Mouse (Mus musculus) limb, embryonic 10.5 days (tissue): Measurements from ENCODE around the gene Rims1. TPM values are rescaled to one million over a fixed set of nuclear protein-coding genes. Genes with fewer than 3 reads are reported as not detected.

Experiments used
- DNase-seq: peaks from one replicate; pipeline ENCODE4 v3.0.0-alpha.2; 2017; ENCODE audit warnings: low spot score
- H3K27ac ChIP-seq: fragments of 300-500 bp; sonication (generic); 2 replicates; pipeline ENCODE4 v1.5.1; 2016; ENCODE audit warnings: mild to moderate bottlenecking
- H3K27me3 ChIP-seq: fragments of 300-500 bp; sonication (generic); 2 replicates; pipeline ENCODE4 v1.6.1; 2016; ENCODE audit warnings: low read depth, mild to moderate bottlenecking; ENCODE audit not compliant: poor library complexity, severe bottlenecking
- H3K36me3 ChIP-seq: fragments of 300-500 bp; sonication (generic); 2 replicates; pipeline ENCODE4 v1.6.1; 2016; ENCODE audit warnings: mild to moderate bottlenecking, moderate library complexity
- H3K4me1 ChIP-seq: fragments of 300-500 bp; sonication (generic); 2 replicates; pipeline ENCODE4 v1.6.1; 2016
- H3K4me3 ChIP-seq: fragments of 300-500 bp; sonication (generic); 2 replicates; pipeline ENCODE4 v1.5.1; 2016; ENCODE audit warnings: mild to moderate bottlenecking, moderate library complexity
- H3K9me3 ChIP-seq: fragments of 300-500 bp; sonication (generic); replicated peaks from 2 replicates; pipeline ENCODE4 v1.6.1; 2016; ENCODE audit warnings: mild to moderate bottlenecking
- whole genome bisulfite sequencing: fragments of 180-500 bp; shearing (Covaris S2); methylation state at CpG from one replicate; pipeline ENCODE4 v1.1.7; 2016; 5-methylcytosine and 5-hydroxymethylcytosine counted together
- polyA plus RNA-seq: library from polyadenylated mRNA; unstranded; fragments of >200 nt; fragmentation: Nextera tagmentation; extraction: Ambion mirVana; gene quantifications from 2 replicates; pipeline ENCODE4 v1.2.1, GENCODE M21; 2016

The Rims1 gene
- polyA plus RNA-seq, 1 experiment from 2014 or later, result 0.83 TPM

GRCm38 (mm10) chr1:22386361-22386760, 419.4 kb downstream of the Rims1 start:
- H3K4me3 ChIP-seq, result no peak overlapping the region
- WGBS, result 74% methylated on average over 3 of the region's 3 CpGs
- DNase-seq, result no peak
- no peak overlapping the region for H3K27ac ChIP-seq
- H3K36me3 ChIP-seq, result no peaks in the 10 kb centered on the region
- H3K27me3 ChIP-seq, result no peaks in the 10 kb centered on the region
- no peaks in the 10 kb centered on the region for H3K4me1 ChIP-seq
- no peaks in the 10 kb centered on the region for H3K9me3 ChIP-seq

GRCm38 (mm10) chr1:22377652-22378051, 428.1 kb downstream of the Rims1 start:
- Histone ChIP-seq H3K27ac (no peak overlapping the region), H3K9me3 (no peaks in the 10 kb centered on the region), H3K36me3 (no peaks in the 10 kb centered on the region), H3K27me3 (no peaks in the 10 kb centered on the region), H3K4me1 (no peaks in the 10 kb centered on the region), H3K4me3 (no peak overlapping the region)
- DNase-seq, result no peak
- 77% methylated on average over 5 of the region's 5 CpGs for WGBS

GRCm38 (mm10) chr1:22377062-22377461, 428.7 kb downstream of the Rims1 start:
- no peaks in the 10 kb centered on the region for H3K4me1 ChIP-seq
- WGBS, result 55% methylated on average over 6 of the region's 6 CpGs
- no peak overlapping the region for H3K4me3 ChIP-seq
- no peaks in the 10 kb centered on the region for H3K36me3 ChIP-seq
- H3K9me3 ChIP-seq, result no peaks in the 10 kb centered on the region
- no peaks in the 10 kb centered on the region for H3K27me3 ChIP-seq
- H3K27ac ChIP-seq, result no peak overlapping the region
- DNase-seq, result no peak

- Histone ChIP-seq H3K9me3 (no peaks in the 10 kb centered on the region), H3K27ac (no peak overlapping the region), H3K4me3 (no peak overlapping the region), H3K36me3 (no peaks in the 10 kb centered on the region), H3K27me3 (no peaks in the 10 kb centered on the region), H3K4me1 (no peaks in the 10 kb centered on the region)
- 91% methylated on average over 2 of the region's 2 CpGs for WGBS
- DNase-seq, result no peak
These were observed 449.6 kb downstream of the Rims1 start for GRCm38 (mm10) chr1:22356209-22356608.

GRCm38 (mm10) chr1:22353687-22354086, 452.1 kb downstream of the Rims1 start:
- Histone ChIP-seq H3K27me3 (no peaks in the 10 kb centered on the region), H3K4me3 (no peak overlapping the region), H3K9me3 (no peaks in the 10 kb centered on the region), H3K27ac (no peak overlapping the region), H3K4me1 (no peaks in the 10 kb centered on the region), H3K36me3 (no peaks in the 10 kb centered on the region)
- WGBS, result 80% methylated on average over 4 of the region's 4 CpGs
- DNase-seq, result no peak

GRCm38 (mm10) chr1:22338914-22339313, 466.9 kb downstream of the Rims1 start:
- Histone ChIP-seq H3K4me3 (no peak overlapping the region), H3K36me3 (no peaks in the 10 kb centered on the region), H3K9me3 (no peaks in the 10 kb centered on the region), H3K27me3 (no peaks in the 10 kb centered on the region), H3K4me1 (no peaks in the 10 kb centered on the region), H3K27ac (no peak overlapping the region)
- WGBS, result 82% methylated on average over 9 of the region's 9 CpGs
- DNase-seq, result no peak

GRCm38 (mm10) chr1:22320941-22321676, 484.7 kb downstream of the Rims1 start:
- no peaks in the 10 kb centered on the region for H3K27me3 ChIP-seq
- 74% methylated on average over 6 of the region's 6 CpGs for WGBS
- no peaks in the 10 kb centered on the region for H3K36me3 ChIP-seq
- DNase-seq, result no peak
- peak overlapping the region; percentile 50 for H3K27ac ChIP-seq
- H3K4me1 ChIP-seq, result peaks cover 6% of the 10 kb centered on the region
- H3K9me3 ChIP-seq, result no peaks in the 10 kb centered on the region
- H3K4me3 ChIP-seq, result no peak overlapping the region

- peaks cover 9% of the 10 kb centered on the region for H3K4me1 ChIP-seq
- no peaks in the 10 kb centered on the region for H3K9me3 ChIP-seq
- no peak overlapping the region for H3K27ac ChIP-seq
- H3K36me3 ChIP-seq, result no peaks in the 10 kb centered on the region
- no peak for DNase-seq
- no peak overlapping the region for H3K4me3 ChIP-seq
- WGBS, result 7% methylated on average over 2 of the region's 2 CpGs
- no peaks in the 10 kb centered on the region for H3K27me3 ChIP-seq
These were observed 490.3 kb downstream of the Rims1 start for GRCm38 (mm10) chr1:22315537-22315936.

- Histone ChIP-seq H3K27me3 (no peaks in the 10 kb centered on the region), H3K27ac (no peak overlapping the region), H3K4me1 (peaks cover 9% of the 10 kb centered on the region), H3K36me3 (no peaks in the 10 kb centered on the region), H3K9me3 (no peaks in the 10 kb centered on the region), H3K4me3 (no peak overlapping the region)
- DNase-seq, result no peak
- 78% methylated on average over 7 of the region's 7 CpGs for WGBS
These were observed 494.3 kb downstream of the Rims1 start for GRCm38 (mm10) chr1:22311471-22311870.

GRCm38 (mm10) chr1:22306519-22306918, 499.3 kb downstream of the Rims1 start:
- Histone ChIP-seq H3K27me3 (no peaks in the 10 kb centered on the region), H3K27ac (no peak overlapping the region), H3K9me3 (no peaks in the 10 kb centered on the region), H3K36me3 (no peaks in the 10 kb centered on the region), H3K4me3 (no peak overlapping the region), H3K4me1 (no peaks in the 10 kb centered on the region)
- 93% methylated on average over 5 of the region's 5 CpGs for WGBS
- no peak for DNase-seq

GRCm38 (mm10) chr1:22305932-22306331, 499.9 kb downstream of the Rims1 start:
- no peak for DNase-seq
- Histone ChIP-seq H3K36me3 (no peaks in the 10 kb centered on the region), H3K27ac (no peak overlapping the region), H3K27me3 (no peaks in the 10 kb centered on the region), H3K9me3 (no peaks in the 10 kb centered on the region), H3K4me3 (no peak overlapping the region), H3K4me1 (no peaks in the 10 kb centered on the region)
- 90% methylated on average over 1 of the region's 1 CpGs for WGBS

- 10% methylated on average over 3 of the region's 3 CpGs for WGBS
- Histone ChIP-seq H3K4me1 (peaks cover 18% of the 10 kb centered on the region), H3K4me3 (no peak overlapping the region), H3K27me3 (peaks cover 11% of the 10 kb centered on the region; the same call in 1 of the 2 replicates), H3K36me3 (no peaks in the 10 kb centered on the region), H3K9me3 (no peaks in the 10 kb centered on the region), H3K27ac (no peak overlapping the region)
- DNase-seq, result no peak
These were observed 511.8 kb downstream of the Rims1 start for GRCm38 (mm10) chr1:22293953-22294352.

- Histone ChIP-seq H3K4me1 (peaks cover 18% of the 10 kb centered on the region), H3K27me3 (peaks cover 11% of the 10 kb centered on the region; the same call in 1 of the 2 replicates), H3K4me3 (no peak overlapping the region), H3K27ac (no peak overlapping the region), H3K36me3 (no peaks in the 10 kb centered on the region), H3K9me3 (no peaks in the 10 kb centered on the region)
- 24% methylated on average over 2 of the region's 2 CpGs for WGBS
- DNase-seq, result no peak
These were observed 512.5 kb downstream of the Rims1 start for GRCm38 (mm10) chr1:22293310-22293709.

- WGBS, result 90% methylated on average over 2 of the region's 2 CpGs
- Histone ChIP-seq H3K27me3 (peaks cover 11% of the 10 kb centered on the region; the same call in 1 of the 2 replicates), H3K4me3 (no peak overlapping the region), H3K27ac (no peak overlapping the region), H3K4me1 (no peaks in the 10 kb centered on the region), H3K9me3 (no peaks in the 10 kb centered on the region), H3K36me3 (no peaks in the 10 kb centered on the region)
- DNase-seq, result no peak
These were observed 519.0 kb downstream of the Rims1 start for GRCm38 (mm10) chr1:22286807-22287206.
